Mouse (Mus musculus) spleen, adult 18-20 months (tissue): ENCODE data around the gene Reck.
A peak's percentile ranks its signal among the peaks of the same experiment; 100 is the strongest.

Experiments used
- DNase-seq, 2 experiments: peaks; one replicate each; pipeline ENCODE4 v3.0.0; 2022; ENCODE audit warnings: mixed read lengths in 2 of 2

The Reck gene

DNA sequence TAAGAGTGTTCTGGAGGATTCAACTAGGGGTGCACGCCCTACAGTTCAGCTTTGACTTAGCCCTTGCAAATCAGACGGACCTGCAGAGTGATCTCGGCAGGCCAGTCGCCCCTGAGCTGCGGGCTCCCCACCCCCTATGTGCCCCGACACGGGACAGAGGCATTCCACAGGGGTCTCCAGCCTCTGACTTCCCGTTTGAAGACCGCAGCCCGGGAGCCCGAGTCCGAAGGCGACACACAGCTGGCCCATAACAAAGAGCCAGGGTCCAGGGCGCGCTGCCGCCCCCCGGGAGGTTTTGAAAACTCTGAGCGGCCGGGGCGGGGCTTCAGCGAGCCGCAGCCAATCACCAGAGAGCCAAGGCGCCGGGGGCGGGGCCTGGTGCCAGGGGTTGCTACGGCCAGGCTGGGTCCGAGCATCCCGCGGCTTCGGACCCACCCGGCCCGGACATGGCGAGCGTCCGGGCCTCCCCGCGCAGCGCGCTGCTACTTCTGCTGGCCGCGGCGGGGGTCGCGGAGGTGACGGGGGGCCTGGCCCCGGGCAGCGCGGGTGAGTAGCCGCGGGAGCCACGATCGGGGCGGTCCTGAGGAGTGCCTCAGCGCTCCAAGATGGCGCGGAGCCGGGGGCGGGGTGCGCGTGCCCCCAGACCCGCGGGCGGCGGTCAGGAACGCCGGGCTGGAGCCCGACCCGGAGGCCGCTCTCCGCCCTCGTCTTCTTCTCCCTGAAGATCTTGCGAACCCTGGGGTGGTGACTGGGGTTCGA lies at the start of gene Reck:
TSS of gene Reck (plus strand) at position 371 of the 759 bp plus-strand sequence.
- DNase-seq: peak; percentile 36 to 74

DNA sequence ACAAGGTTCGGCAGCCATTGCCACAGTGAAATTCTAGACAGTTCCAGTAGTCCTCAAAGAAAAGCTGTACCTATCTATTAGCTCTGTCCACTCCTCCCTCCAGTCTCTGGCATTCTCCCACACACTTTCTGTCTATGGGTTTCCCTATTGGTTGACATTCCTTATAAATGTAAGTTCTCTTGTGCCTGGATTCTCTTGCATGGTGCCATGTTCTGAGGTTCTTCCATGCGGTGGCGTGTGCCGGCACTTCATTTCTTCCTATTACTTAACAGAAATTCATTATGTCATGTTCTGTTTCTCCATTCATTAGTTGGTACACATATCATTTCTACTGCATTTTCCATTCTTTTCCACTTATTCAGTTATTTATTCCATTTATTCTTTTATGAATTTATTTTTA lies 46.5 kb upstream of the Reck start:
- no peak for DNase-seq

DNA sequence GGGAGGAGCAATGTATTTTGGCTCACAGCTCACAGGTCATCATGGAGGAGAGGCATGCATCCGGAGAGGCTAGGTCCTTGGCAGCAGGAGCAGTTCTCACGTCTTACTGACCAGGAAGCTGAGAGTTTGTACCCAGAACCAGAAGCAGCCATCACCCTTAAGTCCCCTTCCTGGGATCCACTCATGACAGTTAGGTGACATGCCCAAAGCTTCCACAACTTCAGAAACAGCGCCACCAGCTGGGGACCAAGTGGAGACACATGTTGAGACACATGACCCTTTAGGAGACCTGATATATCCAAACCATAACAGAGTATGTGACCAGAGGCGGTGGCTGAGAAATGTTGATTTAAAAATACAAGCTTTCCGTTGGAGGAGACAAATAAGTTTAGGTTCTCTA lies 43.3 kb upstream of the Reck start:
- no peak for DNase-seq

DNA sequence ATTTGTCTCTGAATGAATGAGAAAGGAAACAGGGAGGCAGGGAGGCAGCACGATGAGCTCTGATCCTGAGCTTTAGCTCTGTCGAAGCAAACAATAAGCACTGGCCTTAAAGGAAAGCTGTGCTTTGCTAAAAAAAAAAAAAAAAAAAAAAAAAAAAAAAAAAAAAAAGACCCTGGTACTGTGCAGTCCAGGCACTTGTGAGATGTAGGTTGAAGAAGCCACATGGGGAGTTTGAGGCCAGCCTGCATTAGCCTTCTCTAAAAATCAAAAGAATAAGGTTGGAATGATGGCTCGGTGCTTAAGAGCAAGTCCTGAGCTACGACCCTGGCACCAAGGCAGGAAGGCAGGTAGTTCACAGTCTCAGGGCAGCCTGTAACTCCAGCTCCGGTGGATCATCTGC lies 41.6 kb upstream of the Reck start:
- DNase-seq: no peak

DNA sequence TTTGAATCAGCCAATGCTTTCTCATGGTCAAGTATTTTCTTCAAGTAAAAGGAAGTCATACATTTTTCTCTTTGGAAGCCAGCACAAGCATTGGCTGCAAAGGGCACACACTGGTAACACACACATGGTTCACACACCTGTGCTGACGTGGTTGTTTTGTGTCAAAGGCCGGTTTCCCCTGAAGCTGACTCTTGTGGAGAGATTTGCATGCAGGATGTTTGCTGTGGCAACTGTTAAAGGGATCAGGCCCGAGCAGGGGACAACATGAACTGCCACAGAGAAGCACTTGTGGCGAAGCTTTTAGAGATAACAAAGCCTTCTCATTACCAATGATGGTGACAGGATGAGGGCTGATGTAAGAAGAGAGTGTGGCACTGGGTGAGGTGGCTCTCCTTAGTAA lies 40.6 kb upstream of the Reck start:
- DNase-seq: no peak

DNA sequence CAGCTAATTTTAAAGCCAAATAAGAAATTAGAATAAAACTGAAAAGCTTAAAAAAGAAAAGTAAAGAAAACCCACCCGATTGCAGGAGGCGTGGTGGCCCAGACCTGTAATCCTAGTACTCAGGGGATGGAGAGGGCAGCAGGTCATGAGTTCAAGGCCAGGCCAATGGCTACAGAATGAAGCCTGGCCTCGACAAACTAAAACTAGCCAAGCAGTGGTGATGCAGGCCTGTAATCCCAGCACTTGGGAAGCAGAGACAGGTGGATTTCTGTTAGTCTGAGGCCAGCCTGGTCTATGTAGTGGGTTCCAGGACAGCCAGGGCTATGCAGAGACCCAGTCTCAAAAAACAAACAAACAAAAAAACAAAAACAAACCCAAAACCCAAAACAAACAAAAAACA lies 37.0 kb upstream of the Reck start:
- no peak for DNase-seq

DNA sequence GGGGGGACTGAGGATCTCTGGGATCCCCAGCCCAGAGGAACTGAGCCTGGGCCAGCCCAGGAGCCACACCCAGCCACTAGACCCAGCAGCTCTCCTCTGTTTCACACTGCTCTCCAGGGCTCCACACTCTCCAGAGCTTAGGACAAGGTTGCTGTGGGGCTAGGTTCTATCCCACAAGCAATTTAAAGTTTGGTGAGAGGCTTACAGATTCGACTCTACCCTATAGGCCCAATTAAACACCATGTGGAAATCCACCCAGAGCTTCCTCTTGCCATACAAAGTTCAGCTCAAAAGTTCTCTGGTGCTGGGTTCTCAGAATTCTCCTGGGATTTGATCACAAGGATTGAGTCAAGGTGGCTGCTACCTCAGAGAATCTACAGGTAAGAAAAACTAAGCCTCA lies 35.2 kb upstream of the Reck start, which contains the start of gene Olfr157:
TSS of gene Olfr157 (minus strand) at position 101 of the 400 bp plus-strand sequence.
- no peak for DNase-seq

DNA sequence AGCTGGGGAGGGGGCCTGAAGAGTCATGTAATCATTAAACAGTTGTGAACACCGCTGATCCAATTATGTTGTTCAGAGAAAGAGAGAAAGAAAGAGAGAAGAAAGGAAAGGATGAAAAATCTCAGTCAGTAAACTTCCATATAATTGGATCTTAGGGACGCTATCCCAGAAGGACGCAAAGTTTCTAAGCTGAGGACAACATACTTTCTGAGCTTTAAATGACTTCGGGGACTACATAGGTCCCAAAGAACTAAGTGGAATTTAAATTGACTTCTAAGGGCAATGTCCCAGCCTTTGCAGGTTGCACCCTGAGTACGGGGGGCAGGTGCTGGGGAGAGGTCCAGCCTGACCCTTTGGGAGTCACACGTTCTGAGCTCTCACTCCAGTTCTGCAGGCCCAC lies 24.1 kb upstream of the Reck start, which contains the start of gene Olfr155:
TSS of gene Olfr155 (plus strand) at position 301 of the 400 bp plus-strand sequence.
- DNase-seq: no peak

DNA sequence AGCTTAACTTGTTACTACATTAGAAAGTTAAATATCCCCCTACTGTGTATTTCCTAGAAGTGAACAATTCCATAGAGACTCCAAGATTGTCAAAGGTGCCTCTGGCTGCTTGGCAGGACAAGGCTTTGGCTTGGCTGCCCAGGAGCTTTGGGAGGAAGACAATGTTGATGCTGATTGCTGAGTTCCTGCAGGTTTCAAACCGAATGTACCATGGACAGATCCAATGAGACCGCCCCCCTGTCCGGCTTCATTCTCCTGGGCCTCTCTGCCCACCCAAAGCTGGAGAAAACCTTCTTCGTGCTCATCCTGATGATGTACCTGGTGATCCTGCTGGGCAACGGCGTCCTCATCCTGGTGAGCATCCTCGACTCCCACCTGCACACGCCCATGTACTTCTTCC lies 21.2 kb upstream of the Reck start:
- DNase-seq: no peak

DNA sequence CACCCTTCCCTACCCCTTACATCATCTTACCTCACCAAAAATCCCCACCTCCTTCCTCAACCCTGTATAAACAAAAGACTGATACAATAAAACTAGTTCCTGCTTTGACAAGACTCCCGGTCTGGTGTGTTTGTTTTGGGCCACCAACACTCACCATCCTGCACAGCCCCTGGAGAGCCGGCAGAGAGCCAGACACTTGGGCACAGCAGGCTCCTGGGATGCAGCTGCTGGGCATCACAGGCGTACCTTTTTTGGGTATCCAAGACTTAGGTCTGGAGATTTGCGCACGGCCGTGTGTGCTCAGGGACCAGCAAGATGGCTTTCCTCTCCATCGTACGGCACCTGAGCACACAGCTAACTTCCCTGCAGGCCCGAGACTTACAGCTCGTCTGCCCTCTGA lies 15.4 kb upstream of the Reck start:
- no peak for DNase-seq

DNA sequence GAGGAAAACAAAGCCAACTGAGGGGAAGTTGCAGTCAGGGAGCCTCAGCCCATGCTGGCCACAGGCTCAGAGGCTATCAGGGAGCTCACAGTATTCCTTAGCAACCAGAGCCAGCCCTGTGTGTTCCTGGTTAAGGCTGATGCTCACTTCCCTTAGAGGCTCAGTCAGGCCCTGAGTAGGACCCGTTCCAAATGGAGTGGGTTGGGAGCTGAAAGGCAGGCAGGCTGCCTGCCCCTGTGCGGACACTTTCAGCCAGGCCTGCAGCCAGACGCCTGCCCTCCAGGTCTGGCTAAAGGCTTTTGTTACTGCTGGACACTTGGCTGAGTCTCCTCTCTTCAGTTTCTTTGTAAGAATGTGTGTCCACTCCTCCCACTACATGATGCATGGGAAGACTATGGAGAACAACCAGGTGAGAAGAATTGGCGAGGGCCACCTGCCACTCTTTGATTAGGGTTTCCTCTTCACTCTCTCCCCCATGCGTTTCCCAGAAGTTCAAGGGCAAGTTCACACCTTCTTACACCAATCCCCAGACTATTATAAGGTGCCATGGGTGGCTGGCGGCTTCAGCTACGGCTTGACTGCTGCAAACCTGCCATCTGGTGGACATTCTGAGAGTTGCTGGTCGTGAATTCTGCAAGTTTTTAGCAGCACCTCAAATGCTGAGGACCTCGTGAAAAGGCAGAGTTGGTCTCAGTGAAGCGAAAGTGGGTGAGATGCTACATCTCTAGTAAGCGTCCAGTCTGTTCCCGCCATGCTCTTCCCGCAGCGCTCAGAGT lies 14.4 kb upstream of the Reck start:
- peak in 1 of 2 experiments; percentile 44 for DNase-seq

DNA sequence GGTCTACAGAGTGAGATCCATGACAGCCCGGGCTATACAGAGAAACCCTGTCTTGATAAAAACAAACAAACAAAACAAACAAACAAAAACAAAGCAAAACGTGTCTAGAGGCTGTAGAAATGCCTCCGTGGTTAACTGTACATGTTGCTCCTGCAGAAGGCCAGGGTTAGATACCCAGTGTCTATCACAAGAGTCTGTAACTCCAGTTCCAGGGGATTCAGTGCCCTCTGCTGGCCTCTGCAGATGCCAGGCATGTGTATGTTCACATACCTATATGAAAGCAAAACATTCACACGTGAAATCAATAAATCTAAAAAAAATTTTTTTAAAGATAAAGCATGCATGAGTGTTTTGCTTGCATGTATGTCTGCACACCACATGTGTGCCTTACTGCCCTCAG lies 12.0 kb upstream of the Reck start:
- no peak for DNase-seq

DNA sequence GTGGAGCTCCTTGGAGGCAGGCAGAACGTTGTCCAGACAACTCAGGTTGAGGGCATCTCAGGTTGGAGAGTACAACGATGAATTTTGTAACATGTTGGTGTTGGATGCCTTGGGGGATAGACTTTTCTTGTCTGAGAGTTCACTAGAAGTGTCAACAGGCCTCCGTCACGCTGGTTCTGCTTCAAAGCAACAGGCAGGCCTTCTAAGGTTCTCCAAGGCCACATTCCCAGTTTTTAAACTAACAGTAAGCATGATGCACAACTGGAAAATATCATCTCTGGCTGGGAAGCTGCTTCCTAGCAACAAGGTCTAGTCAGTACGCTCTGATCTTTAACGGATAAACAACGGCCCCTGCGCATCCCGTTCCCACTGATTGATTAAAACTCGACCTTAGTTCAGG lies 5.5 kb upstream of the Reck start:
- no peak for DNase-seq

DNA sequence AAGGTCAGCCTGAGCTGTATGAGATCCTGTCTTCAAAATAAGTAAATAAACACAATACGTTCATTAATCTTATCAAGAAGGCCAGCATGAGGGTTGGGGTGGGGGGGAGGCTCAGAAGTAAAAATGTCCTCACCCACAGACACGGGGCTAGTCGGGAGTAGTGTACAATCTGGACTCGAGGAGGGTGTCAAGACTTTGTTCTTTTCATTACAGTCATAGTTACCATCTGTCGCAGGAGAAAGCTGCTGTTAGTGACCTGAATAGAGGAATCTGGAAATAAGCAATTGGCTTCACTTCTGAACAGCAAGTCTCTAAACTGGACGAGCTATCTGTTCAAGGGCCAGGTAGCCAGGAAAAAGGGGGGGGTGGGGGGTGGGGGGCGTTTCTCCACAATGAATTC lies 829 bp upstream of the Reck start:
- no peak for DNase-seq

DNA sequence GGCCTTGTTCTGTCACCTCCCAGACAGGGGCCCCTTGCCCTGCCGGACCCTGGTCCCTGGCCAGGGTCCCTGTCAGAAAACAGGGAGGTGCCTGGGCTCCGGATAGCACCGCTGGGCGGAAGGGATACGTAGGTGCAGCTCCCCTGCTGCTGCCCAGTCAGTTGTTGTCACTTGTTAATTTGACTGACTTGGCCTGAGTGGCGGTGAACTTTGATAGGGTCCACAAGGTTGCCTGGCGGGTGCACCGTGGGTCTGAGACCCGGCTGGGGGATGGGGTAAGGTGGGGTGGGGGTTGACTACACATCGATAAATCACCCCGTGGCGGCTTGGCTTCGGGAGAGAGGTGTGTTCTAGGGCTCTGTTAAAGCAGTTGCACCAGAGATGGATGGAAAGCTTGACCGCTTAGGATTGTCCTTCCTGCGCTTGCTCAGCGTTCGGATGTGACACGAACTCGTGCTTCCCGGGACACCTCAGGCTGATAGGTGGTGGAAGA lies 635 bp downstream of the Reck start:
- DNase-seq: no peak

DNA sequence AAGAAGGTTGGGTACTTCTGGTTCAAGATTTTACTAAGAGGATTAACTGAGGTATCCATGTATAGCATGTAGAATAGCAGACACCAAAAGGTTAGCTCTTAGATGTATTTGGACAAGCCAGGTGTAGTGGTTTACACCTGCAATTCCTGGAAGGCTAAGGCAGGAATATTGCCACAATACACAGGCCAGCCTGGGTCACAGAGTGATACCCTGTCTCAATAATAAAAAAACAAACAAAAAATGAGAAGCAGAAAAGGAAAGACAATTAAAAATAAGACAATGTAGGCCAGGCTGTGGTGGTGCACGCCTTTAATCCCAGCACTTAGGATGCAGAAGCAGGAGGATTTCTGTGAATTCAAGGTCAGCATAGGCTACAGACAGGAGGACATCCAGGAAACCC lies 1.9 kb downstream of the Reck start:
- no peak for DNase-seq

DNA sequence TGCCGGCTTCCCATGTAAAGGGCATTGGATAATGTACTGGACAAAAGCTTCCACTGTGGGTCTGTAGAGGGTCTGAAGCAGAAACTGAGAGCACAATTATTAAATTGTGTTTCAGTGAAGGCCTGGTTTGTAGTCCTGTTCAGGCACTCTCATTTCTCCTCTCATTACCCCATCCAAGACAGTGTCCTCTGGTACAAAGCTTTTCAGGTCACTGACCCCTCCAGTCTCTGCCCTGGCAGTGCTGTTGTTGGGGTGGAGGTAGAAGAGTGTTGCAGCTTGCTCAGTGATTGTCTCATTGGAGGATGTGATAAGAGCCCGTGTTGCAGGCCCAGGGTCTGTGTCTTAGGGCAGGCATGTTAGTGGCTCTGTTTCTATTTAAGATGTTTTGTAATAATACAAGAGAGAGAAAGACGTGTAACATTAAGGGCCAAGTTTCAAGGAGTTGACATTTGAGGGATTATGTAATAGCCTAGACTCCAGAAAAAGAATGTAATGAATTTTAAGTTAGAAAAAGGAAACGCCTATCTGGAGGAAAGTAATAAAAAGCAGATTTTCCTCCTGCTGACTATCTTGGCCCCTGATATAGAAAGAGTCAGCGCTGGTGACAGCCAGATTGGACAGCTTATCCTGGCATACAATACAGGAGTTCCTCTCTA lies 2.9 kb downstream of the Reck start:
- DNase-seq: no peak

DNA sequence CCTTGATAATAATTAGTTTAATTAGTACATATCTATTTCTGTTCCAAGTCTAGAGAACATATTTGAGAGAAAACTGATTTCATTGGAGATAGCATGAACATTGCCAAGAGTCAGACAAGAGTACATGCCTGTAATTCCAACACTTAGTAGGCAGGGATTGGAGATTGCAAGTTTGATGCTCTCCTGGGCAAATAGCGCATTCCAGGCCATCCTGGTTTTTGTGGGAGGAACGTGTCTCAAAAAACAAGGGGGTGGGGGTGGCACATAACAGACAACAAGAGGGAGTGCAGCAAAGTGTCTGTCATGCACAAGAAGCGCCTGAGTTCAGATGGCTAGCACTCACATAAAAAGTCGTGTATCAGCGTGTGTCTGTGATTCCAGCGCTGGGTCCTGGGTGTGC lies 4.2 kb downstream of the Reck start:
- no peak for DNase-seq

DNA sequence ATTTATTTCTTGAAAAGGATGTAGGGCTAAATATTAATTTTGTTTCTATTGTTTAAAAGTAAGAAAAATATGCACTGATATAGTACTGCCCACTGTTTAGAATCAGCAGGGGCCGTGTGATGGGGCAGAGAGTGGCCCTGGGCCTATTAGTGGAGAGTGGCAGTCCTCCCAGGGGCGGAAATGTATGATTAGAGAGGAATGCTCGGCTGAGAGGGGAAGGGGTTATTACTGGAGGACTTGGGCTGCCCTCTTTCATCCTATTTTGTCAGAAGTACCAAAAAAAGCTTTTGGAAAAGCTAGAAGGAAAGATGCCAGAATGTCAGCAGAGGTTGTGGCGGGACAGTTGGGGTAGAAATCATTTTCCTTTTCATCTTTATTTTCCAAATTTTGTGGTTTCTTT lies 8.9 kb downstream of the Reck start:
- DNase-seq: no peak

DNA sequence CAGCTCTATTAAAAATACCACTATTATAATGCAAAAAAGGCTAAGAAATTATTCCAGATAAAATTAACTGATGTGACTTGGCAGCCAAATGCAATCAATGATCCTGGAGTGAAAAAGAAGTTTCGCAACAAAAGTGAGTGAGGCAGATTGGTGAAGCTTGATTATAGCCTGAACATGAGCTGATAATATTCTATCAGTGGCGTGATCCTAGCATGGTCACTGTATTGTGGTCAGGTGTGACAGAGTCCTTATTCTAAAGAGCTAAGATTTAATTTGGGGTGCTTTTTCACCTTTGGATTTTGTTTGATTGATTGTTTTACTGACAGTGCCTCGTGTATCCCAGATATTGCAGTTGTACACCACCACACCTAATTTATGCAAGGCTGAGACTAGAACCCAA lies 15.9 kb downstream of the Reck start:
- DNase-seq: no peak

DNA sequence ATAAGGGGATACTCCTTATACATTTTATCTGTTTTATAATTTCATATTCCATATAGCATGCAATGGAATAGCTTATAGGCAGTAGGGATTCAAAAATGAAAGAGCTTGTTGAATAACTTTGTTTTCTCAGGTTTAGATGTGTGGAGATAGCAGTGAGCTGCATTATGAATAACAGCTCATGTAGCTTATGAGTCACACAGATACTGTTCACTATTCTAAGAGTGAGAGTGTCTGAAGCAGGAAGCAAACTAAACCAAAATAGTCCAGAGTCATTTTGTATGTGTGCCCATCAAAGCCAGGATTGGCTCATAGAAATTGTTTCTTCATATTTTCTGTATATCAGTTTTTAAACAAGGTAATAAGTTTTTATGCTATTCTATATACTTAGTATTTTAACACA lies 21.9 kb downstream of the Reck start:
- no peak for DNase-seq

DNA sequence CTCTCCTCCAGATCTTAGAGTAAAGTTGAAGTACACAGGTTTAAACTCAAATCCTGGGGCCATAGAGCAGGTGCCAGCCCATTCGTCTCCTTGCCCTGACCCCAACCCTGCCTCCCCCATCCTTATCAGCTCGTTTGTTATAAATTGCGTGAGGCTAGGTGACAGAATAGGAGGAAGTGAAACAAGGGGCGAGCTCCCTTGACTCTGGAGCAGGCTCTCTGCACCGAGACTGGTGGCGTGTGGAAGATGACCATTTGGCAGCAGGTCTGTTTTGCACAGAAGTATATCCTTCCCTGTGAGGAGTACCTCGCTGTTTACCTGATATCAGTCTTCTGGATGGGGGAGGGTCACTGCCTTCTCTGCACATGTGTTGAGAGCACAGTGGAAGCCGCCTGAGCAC lies 23.9 kb downstream of the Reck start:
- DNase-seq: no peak

DNA sequence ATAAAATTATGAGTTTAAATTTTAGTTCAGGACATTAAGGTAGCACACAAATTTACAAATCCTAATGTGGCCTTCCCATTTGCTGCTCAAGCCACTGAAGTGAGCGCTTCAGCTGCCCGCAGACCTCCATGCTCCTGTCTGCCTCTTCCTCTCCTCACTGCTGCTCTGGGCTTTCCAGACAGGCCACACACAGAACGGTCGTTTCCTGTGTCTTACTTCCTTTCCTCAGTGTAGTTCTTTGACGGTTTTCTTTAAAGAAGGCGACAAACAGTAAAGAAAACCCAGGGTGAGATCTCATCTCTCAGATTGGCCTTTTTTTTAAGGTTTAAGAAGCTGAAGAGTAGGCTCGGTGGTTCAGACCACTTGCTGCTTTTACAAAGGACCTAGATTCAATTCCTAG lies 28.4 kb downstream of the Reck start:
- no peak for DNase-seq

DNA sequence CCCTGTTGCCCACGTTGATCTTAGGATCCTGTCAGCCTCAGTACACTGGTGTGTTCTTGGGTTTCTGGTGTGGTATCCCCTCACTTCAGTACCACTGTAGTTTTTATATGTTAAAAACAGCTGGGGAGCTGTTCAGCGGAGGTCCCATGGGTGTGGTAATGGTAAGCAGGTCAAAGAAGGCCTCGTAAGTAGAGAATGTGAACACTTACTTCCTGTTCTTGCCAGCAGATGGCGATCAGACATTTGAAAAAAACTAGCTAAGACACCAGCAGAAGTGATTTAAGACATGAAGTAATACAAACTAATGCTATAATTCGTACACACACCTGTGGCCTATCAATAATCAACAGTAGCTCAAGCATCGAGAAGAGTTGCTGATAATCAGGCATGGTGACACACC lies 31.1 kb downstream of the Reck start:
- peak in 1 of 2 experiments; percentile 56 for DNase-seq
